Mouse (Mus musculus): ENCODE data around the gene Narf. TPM values are rescaled to one million over a fixed set of nuclear protein-coding genes. Genes with fewer than 3 reads are reported as not detected.

The Narf gene
- 19.8 TPM for polyA plus RNA-seq (2014; fragmentation: Illumina TruSeq; extraction: RNeasy Lipid Tissue Mini Kit (QIAGEN cat#74804); ENCODE audit: low read depth, low replicate concordance)

GRCm38 (mm10) chr11:121236564-121237344 is at the start of gene Narf:
Narf (plus strand) TSS chr11:121237253.

GRCm38 (mm10) chr11:121204161-121205006 is 32.7 kb upstream of the Narf start, which contains the start of the genes Hexdc and Ogfod3:
Hexdc (plus strand) TSS chr11:121204433.
Ogfod3 (minus strand) TSS chr11:121204711.

GRCm38 (mm10) chr11:121229018-121229439 is 8.0 kb upstream of the Narf start, which contains the start of gene Cybc1:
Cybc1 (minus strand) TSS chr11:121229322.

GRCm38 (mm10) chr11:121259160-121260100 is 22.4 kb downstream of the Narf start, which contains the start of gene Foxk2:
Foxk2 (plus strand) TSS chr11:121259990.

Other genes with a start within 250 kb of the Narf start
- gene Csnk1d, start 245.9 kb upstream of the Narf start, polyA plus RNA-seq (2014; fragmentation: Illumina TruSeq; extraction: RNeasy Lipid Tissue Mini Kit (QIAGEN cat#74804); ENCODE audit: low read depth, low replicate concordance) = 41.8 TPM
- not detected for gene Cd7, start 197.8 kb upstream of the Narf start, polyA plus RNA-seq (2014; fragmentation: Illumina TruSeq; extraction: RNeasy Lipid Tissue Mini Kit (QIAGEN cat#74804); ENCODE audit: low read depth, low replicate concordance)
- 33.1 TPM for gene Sectm1b, start 173.7 kb upstream of the Narf start, polyA plus RNA-seq (2014; fragmentation: Illumina TruSeq; extraction: RNeasy Lipid Tissue Mini Kit (QIAGEN cat#74804); ENCODE audit: low read depth, low replicate concordance)
- 0.57 TPM for gene Sectm1a, start 156.0 kb upstream of the Narf start, polyA plus RNA-seq (2014; fragmentation: Illumina TruSeq; extraction: RNeasy Lipid Tissue Mini Kit (QIAGEN cat#74804); ENCODE audit: low read depth, low replicate concordance)
- not detected for gene Tex19.2, start 118.6 kb upstream of the Narf start, polyA plus RNA-seq (2014; fragmentation: Illumina TruSeq; extraction: RNeasy Lipid Tissue Mini Kit (QIAGEN cat#74804); ENCODE audit: low read depth, low replicate concordance)
- not detected for gene Tex19.1, start 91.1 kb upstream of the Narf start, polyA plus RNA-seq (2014; fragmentation: Illumina TruSeq; extraction: RNeasy Lipid Tissue Mini Kit (QIAGEN cat#74804); ENCODE audit: low read depth, low replicate concordance)
- not detected for gene Uts2r, start 77.0 kb upstream of the Narf start, polyA plus RNA-seq (2014; fragmentation: Illumina TruSeq; extraction: RNeasy Lipid Tissue Mini Kit (QIAGEN cat#74804); ENCODE audit: low read depth, low replicate concordance)
- 5.1 TPM for gene Hexdc, start 32.8 kb upstream of the Narf start, polyA plus RNA-seq (2014; fragmentation: Illumina TruSeq; extraction: RNeasy Lipid Tissue Mini Kit (QIAGEN cat#74804); ENCODE audit: low read depth, low replicate concordance)
- 2.4 TPM for gene Ogfod3, start 32.5 kb upstream of the Narf start, polyA plus RNA-seq (2014; fragmentation: Illumina TruSeq; extraction: RNeasy Lipid Tissue Mini Kit (QIAGEN cat#74804); ENCODE audit: low read depth, low replicate concordance)
- 8.0 TPM for gene Cybc1, start 7.9 kb upstream of the Narf start, polyA plus RNA-seq (2014; fragmentation: Illumina TruSeq; extraction: RNeasy Lipid Tissue Mini Kit (QIAGEN cat#74804); ENCODE audit: low read depth, low replicate concordance)
- gene Foxk2, start 22.7 kb downstream of the Narf start, polyA plus RNA-seq (2014; fragmentation: Illumina TruSeq; extraction: RNeasy Lipid Tissue Mini Kit (QIAGEN cat#74804); ENCODE audit: low read depth, low replicate concordance) = 10.4 TPM
- 73.6 TPM for gene Wdr45b, start 117.2 kb downstream of the Narf start, polyA plus RNA-seq (2014; fragmentation: Illumina TruSeq; extraction: RNeasy Lipid Tissue Mini Kit (QIAGEN cat#74804); ENCODE audit: low read depth, low replicate concordance)
- 2.3 TPM for gene Rab40b, start 151.0 kb downstream of the Narf start, polyA plus RNA-seq (2014; fragmentation: Illumina TruSeq; extraction: RNeasy Lipid Tissue Mini Kit (QIAGEN cat#74804); ENCODE audit: low read depth, low replicate concordance)
- 17.4 TPM for gene Fn3krp, start 184.1 kb downstream of the Narf start, polyA plus RNA-seq (2014; fragmentation: Illumina TruSeq; extraction: RNeasy Lipid Tissue Mini Kit (QIAGEN cat#74804); ENCODE audit: low read depth, low replicate concordance)
- 5.5 TPM for gene Fn3k, start 197.7 kb downstream of the Narf start, polyA plus RNA-seq (2014; fragmentation: Illumina TruSeq; extraction: RNeasy Lipid Tissue Mini Kit (QIAGEN cat#74804); ENCODE audit: low read depth, low replicate concordance)
- gene Tbcd, start 214.7 kb downstream of the Narf start, polyA plus RNA-seq (2014; fragmentation: Illumina TruSeq; extraction: RNeasy Lipid Tissue Mini Kit (QIAGEN cat#74804); ENCODE audit: low read depth, low replicate concordance) = 22.8 TPM

Data from kidney, adult 10 weeks (tissue).